Mouse (Mus musculus) erythroblast, embryonic 14.5 days (primary cell): ENCODE measurements around the gene Prdm11.

Experiments used
- GATA1 ChIP-seq: IDR thresholded peaks from 2 replicates; pipeline ENCODE4 v1.6.1; 2012; ENCODE audit warnings: low read length, inconsistent platforms, mixed read lengths
- TAL1 ChIP-seq: IDR thresholded peaks from 3 replicates; pipeline ENCODE4 v1.6.1; 2012; ENCODE audit warnings: low read length, inconsistent platforms, mixed read lengths

DNA sequence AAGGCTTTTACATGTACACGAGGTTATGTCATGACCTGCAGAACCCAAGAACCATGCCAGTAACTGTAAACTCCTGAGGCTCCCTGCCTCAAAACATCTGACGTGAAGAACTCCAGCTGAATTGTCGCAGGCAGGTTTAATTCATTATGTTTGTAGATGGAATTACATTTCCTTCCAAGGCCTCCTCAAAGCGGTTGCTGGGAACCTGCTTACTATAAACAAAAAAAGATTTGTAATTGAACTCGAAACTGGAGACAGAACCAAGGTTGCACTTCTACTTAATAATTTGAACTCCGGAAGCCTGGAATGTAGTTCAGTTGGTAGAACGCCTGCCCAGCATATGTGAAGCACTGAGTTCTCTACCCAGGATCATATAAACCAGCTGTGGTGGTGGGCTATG lies 42.0 kb upstream of the Prdm11 start:
- TF ChIP-seq TAL1: no peak
- TF ChIP-seq GATA1: no peak
